Mouse (Mus musculus) neural tube, embryonic 11.5 days (tissue): ENCODE results near the gene Pnkp. TPM values are rescaled to one million over a fixed set of nuclear protein-coding genes. Genes with fewer than 3 reads are reported as not detected.
A peak's percentile ranks its signal among the peaks of the same experiment; 100 is the strongest.
"Not testable (repeated sequence)": the region's sequence is repeated elsewhere in the genome, so short reads cannot be mapped to it uniquely, and the experiment has no call there.

Source experiments
- ATAC-seq: fragments of 200-750 bp; cut with Nextera tagmentation; 2 replicates; pipeline ENCODE4 v1.8.0; 2017; ENCODE audit warnings: moderate number of reproducible peaks, mild to moderate bottlenecking, moderate TSS enrichment, moderate library complexity; ENCODE audit not compliant: insufficient read depth, low FRiP score, low TSS enrichment
- DNase-seq: peaks from one replicate; pipeline ENCODE4 v3.0.0-alpha.2; 2015; ENCODE audit warnings: low spot score
- H3K27ac ChIP-seq: fragments of 300-500 bp; sonication (generic); 2 replicates; pipeline ENCODE4 v1.5.1; 2014; ENCODE audit warnings: low read depth, mild to moderate bottlenecking, low read length
- H3K27me3 ChIP-seq: fragments of 300-500 bp; sonication (generic); 2 replicates; pipeline ENCODE4 v1.6.1; 2014; ENCODE audit warnings: mild to moderate bottlenecking, low read length, mixed read lengths; ENCODE audit not compliant: control insufficient read depth, insufficient read depth
- H3K36me3 ChIP-seq: fragments of 300-500 bp; sonication (generic); 2 replicates; pipeline ENCODE4 v1.6.1; 2014; ENCODE audit warnings: mild to moderate bottlenecking, low read length, moderate library complexity, mixed read lengths; ENCODE audit not compliant: control insufficient read depth, insufficient read depth
- H3K4me1 ChIP-seq: fragments of 300-500 bp; sonication (generic); 2 replicates; pipeline ENCODE4 v1.6.1; 2014; ENCODE audit warnings: low read length, mixed read lengths; ENCODE audit not compliant: control insufficient read depth, insufficient read depth
- H3K4me2 ChIP-seq: fragments of 300-500 bp; sonication (generic); 2 replicates; pipeline ENCODE4 v1.6.1; 2014; ENCODE audit warnings: low read depth, mild to moderate bottlenecking, moderate library complexity
- H3K4me3 ChIP-seq: fragments of 300-500 bp; sonication (generic); 2 replicates; pipeline ENCODE4 v1.5.1; 2014; ENCODE audit warnings: low read depth, low read length
- H3K9ac ChIP-seq: fragments of 300-500 bp; sonication (generic); 2 replicates; pipeline ENCODE4 v1.6.1; 2014; ENCODE audit warnings: mild to moderate bottlenecking, low read length
- H3K9me3 ChIP-seq: fragments of 300-500 bp; sonication (generic); 2 replicates; pipeline ENCODE4 v1.6.1; 2016; ENCODE audit warnings: low read length; ENCODE audit not compliant: control insufficient read depth
- WGBS: fragments of 180-500 bp; shearing (Covaris S2); extraction: QIAGEN DNeasy Blood & Tissue Kit; methylation state at CpG from one replicate; pipeline ENCODE4 v1.1.7; 2014; 5-methylcytosine and 5-hydroxymethylcytosine counted together
- polyA plus RNA-seq: library from polyadenylated mRNA; unstranded; fragments of >200 nt; fragmentation: Nextera tagmentation; extraction: Ambion mirVana; gene quantifications from 2 replicates; pipeline ENCODE4 v1.2.1, GENCODE M21; 2014

Pnkp gene
- polyA plus RNA-seq, 1 experiment from 2014 or later, result 30.6 TPM

- DNase-seq (no peak), ATAC-seq (no peak)
- H3K4me1 ChIP-seq, result peaks cover 28% of the 10 kb centered on the region
- H3K27ac ChIP-seq, result peak overlapping the region; percentile 100
- H3K9ac ChIP-seq, result peak overlapping the region; percentile 99
- H3K4me2 ChIP-seq, result peak overlapping the region; percentile 83
- no peaks in the 10 kb centered on the region for H3K9me3 ChIP-seq
- H3K4me3 ChIP-seq, result peak overlapping the region; percentile 99
- H3K27me3 ChIP-seq, result no peaks in the 10 kb centered on the region
- H3K36me3 ChIP-seq, result peaks cover 14% of the 10 kb centered on the region
- WGBS, result 8% methylated on average over 16 of the region's 16 CpGs
These were observed 11.5 kb downstream of the Pnkp start for GRCm38 (mm10) chr7:44868465-44868864.

- ATAC-seq, result peak; percentile 32
- H3K4me1 ChIP-seq, result peaks cover 28% of the 10 kb centered on the region
- peak; percentile 73 for DNase-seq
- no peaks in the 10 kb centered on the region for H3K9me3 ChIP-seq
- peak overlapping the region; percentile 99 for H3K4me3 ChIP-seq
- under 1% methylated on average over 104 of the region's 108 CpGs for WGBS
- H3K27ac ChIP-seq, result peak overlapping the region; percentile 100
- H3K36me3 ChIP-seq, result peaks cover 9% of the 10 kb centered on the region
- H3K9ac ChIP-seq, result peak overlapping the region; percentile 99
- no peaks in the 10 kb centered on the region for H3K27me3 ChIP-seq
- peak overlapping the region; percentile 83 for H3K4me2 ChIP-seq
These were observed 12.2 kb downstream of the Pnkp start for GRCm38 (mm10) chr7:44868919-44869696.

- H3K4me1 ChIP-seq, result peaks cover 28% of the 10 kb centered on the region
These were observed 13.0 kb downstream of the Pnkp start, which contains the start of gene Ptov1 for GRCm38 (mm10) chr7:44869697-44870528. Ptov1 (minus strand) TSS chr7:44869788.

DNA sequence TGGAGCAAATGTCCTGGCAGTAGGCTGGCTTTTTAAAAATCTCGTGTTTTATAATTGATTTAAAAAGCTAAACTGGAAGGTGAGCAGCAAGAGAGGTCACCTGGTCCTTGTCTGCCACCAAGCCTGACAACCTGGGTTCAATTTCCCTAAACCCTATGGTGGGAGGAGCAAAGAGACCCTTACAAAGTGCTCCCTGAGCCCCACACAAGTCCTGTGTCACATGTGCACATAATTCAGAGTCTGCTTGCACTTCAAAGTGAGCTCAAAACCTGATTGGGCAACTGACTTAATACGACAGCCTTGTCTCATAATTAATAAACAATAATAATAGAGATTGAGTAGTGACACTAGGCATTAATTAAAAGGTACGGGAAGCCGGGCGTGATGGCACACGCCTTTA is 13.7 kb downstream of the Pnkp start:
- WGBS, result 78% methylated on average over 6 of the region's 6 CpGs
- H3K4me3 ChIP-seq, result peak overlapping the region; percentile 99
- DNase-seq (no peak), ATAC-seq (no peak)
- H3K36me3 ChIP-seq, result peaks cover 2% of the 10 kb centered on the region; the same call in 1 of the 2 replicates
- peak overlapping the region; percentile 83 for H3K4me2 ChIP-seq
- H3K27ac ChIP-seq, result peak overlapping the region; percentile 100; the same call in 1 of the 2 replicates
- no peaks in the 10 kb centered on the region for H3K9me3 ChIP-seq
- H3K27me3 ChIP-seq, result no peaks in the 10 kb centered on the region
- H3K4me1 ChIP-seq, result peaks cover 25% of the 10 kb centered on the region
- peak overlapping the region; percentile 44; the same call in 1 of the 2 replicates for H3K9ac ChIP-seq

More at GRCm38 (mm10) chr7:44869697-44870528, 13.0 kb downstream of the Pnkp start, which contains the start of gene Ptov1:
- DNase-seq (peak; percentile 94), ATAC-seq (peak; percentile 92)
- Histone ChIP-seq H3K27ac (peak within 1 kb of the TSS; percentile 100), H3K36me3 (peaks cover 4% of the 10 kb centered on the region; the same call in 1 of the 2 replicates), H3K4me2 (peak within 1 kb of the TSS; percentile 83), H3K9ac (peak within 1 kb of the TSS; percentile 99), H3K9me3 (no peaks in the 10 kb centered on the region), H3K4me3 (peak within 1 kb of the TSS; percentile 99), H3K27me3 (no peaks in the 10 kb centered on the region)
- 11% methylated on average over 29 of the region's 29 CpGs for WGBS

GRCm38 (mm10) chr7:44871181-44871580 is 14.2 kb downstream of the Pnkp start:
- Histone ChIP-seq H3K27ac (no peak overlapping the region), H3K4me1 (peaks cover 23% of the 10 kb centered on the region), H3K4me2 (no peak overlapping the region), H3K27me3 (no peaks in the 10 kb centered on the region), H3K9ac (no peak overlapping the region), H3K4me3 (no peak overlapping the region), H3K9me3 (no peaks in the 10 kb centered on the region), H3K36me3 (peaks cover under 1% of the 10 kb centered on the region; the same call in 1 of the 2 replicates)
- ATAC-seq (no peak), DNase-seq (no peak)
- WGBS, result 39% methylated on average over 1 of the region's 1 CpGs

DNA sequence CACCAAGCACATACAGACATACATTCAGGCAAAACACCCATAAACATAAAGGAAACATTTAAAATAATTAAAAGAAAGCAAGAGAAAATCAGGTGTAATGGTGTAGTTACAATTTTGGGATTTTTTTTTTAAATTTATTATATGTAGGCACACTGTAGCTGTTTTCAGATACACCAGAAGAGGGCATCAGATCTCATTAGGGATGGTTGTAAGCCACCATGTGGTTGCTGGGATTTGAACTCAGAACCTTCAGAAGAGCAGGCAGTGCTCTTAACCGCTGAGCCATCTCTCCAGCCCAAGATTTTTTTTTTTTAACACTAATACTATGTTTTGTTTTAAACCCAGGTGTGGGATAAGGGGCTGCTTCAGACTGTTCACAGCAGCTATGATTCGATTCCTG is 14.8 kb downstream of the Pnkp start:
- whole genome bisulfite sequencing, result 83% methylated on average over 2 of the region's 2 CpGs
- not testable (repeated sequence) for H3K36me3 ChIP-seq, H3K9ac ChIP-seq, H3K4me2 ChIP-seq, H3K4me3 ChIP-seq, H3K9me3 ChIP-seq, H3K27me3 ChIP-seq, H3K27ac ChIP-seq, DNase-seq, ATAC-seq
- H3K4me1 ChIP-seq, result peaks cover 19% of the 10 kb centered on the region

GRCm38 (mm10) chr7:44877833-44878232 is 20.9 kb downstream of the Pnkp start:
- no peak overlapping the region for H3K9ac ChIP-seq
- no peaks in the 10 kb centered on the region for H3K27me3 ChIP-seq
- H3K36me3 ChIP-seq, result peaks cover 30% of the 10 kb centered on the region
- 92% methylated on average over 14 of the region's 14 CpGs for WGBS
- H3K27ac ChIP-seq, result no peak overlapping the region
- no peaks in the 10 kb centered on the region for H3K9me3 ChIP-seq
- ATAC-seq, result no peak
- DNase-seq, result no peak
- no peak overlapping the region for H3K4me2 ChIP-seq
- H3K4me1 ChIP-seq, result no peaks in the 10 kb centered on the region
- H3K4me3 ChIP-seq, result no peak overlapping the region

DNA sequence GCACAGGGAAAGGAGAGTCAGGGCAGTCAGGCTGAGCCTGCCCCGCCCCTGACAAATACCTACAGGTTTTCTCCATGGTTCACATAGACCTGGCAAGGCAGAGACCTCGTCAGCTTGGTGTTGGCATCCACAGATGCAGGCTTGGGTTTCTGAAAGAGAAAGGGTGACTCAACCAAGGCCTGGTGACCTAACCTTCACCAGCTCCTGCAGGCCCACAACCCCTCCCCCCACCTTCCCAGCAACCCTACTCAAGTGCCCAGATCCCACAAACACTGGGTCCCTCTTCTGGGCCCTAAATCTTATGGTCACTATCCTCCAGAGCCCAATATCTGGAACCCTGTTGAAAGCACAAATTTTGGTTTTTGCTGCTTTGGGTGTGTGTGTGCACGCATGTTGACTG is 26.1 kb downstream of the Pnkp start:
- Histone ChIP-seq H3K36me3 (peaks cover 40% of the 10 kb centered on the region), H3K27ac (no peak overlapping the region), H3K9ac (no peak overlapping the region), H3K27me3 (no peaks in the 10 kb centered on the region), H3K4me1 (no peaks in the 10 kb centered on the region), H3K4me2 (no peak overlapping the region), H3K9me3 (no peaks in the 10 kb centered on the region), H3K4me3 (no peak overlapping the region)
- no peak for ATAC-seq
- 93% methylated on average over 3 of the region's 3 CpGs for WGBS
- DNase-seq, result no peak
